Mouse (Mus musculus) myocyte (in vitro differentiated cells): ENCODE results near the gene Gm49320.

ENCODE experiments used
- CEBPB ChIP-seq: IDR thresholded peaks from 2 replicates; pipeline ENCODE4 v1.6.1; 2011; ENCODE audit warnings: mild to moderate bottlenecking, moderate library complexity; ENCODE audit not compliant: poor library complexity, insufficient read depth, severe bottlenecking
- E2F4 ChIP-seq: IDR thresholded peaks from one replicate; pipeline ENCODE4 v1.6.1; 2011; ENCODE audit warnings: mild to moderate bottlenecking, control low read depth, moderate library complexity; ENCODE audit not compliant: insufficient read depth
- MAX ChIP-seq: IDR thresholded peaks from one replicate; pipeline ENCODE4 v1.6.1; 2011; ENCODE audit warnings: low read depth, mild to moderate bottlenecking, control low read depth
- MYOD1 ChIP-seq, 3 experiments: IDR thresholded peaks; one replicate each; pipeline ENCODE4 v1.6.1; 2011; ENCODE audit warnings: control low read depth in 2 of 3, low read depth in 2 of 3, mild to moderate bottlenecking in 2 of 3, moderate library complexity in 1 of 3; ENCODE audit not compliant: insufficient read length in 2 of 3, control insufficient read depth in 1 of 3
- MYOG ChIP-seq, 3 experiments: IDR thresholded peaks; one replicate each; pipeline ENCODE4 v1.6.1; 2011; ENCODE audit warnings: control low read depth in 2 of 3, low read depth in 2 of 3, mild to moderate bottlenecking in 2 of 3; ENCODE audit not compliant: insufficient read length in 2 of 3, control insufficient read depth in 1 of 3, insufficient read depth in 1 of 3
- POLR2A ChIP-seq: IDR thresholded peaks from one replicate; pipeline ENCODE4 v1.6.1; 2011; ENCODE audit warnings: low read depth, mild to moderate bottlenecking, control low read depth, moderate library complexity; ENCODE audit not compliant: insufficient read length
- POLR2AphosphoS2 ChIP-seq: IDR thresholded peaks from one replicate; pipeline ENCODE4 v1.6.1; 2011; ENCODE audit warnings: low read depth, control low read depth; ENCODE audit not compliant: insufficient read length
- REST ChIP-seq: IDR thresholded peaks from one replicate; pipeline ENCODE4 v1.6.1; 2011; ENCODE audit warnings: mild to moderate bottlenecking, control low read depth, moderate library complexity; ENCODE audit not compliant: insufficient read depth, insufficient read length
- SRF ChIP-seq: IDR thresholded peaks from one replicate; pipeline ENCODE4 v1.6.1; 2011; ENCODE audit warnings: low read depth; ENCODE audit not compliant: control insufficient read depth, insufficient read length
- TCF12 ChIP-seq: IDR thresholded peaks from one replicate; pipeline ENCODE4 v1.6.1; 2011; ENCODE audit warnings: mild to moderate bottlenecking, control low read depth; ENCODE audit not compliant: poor library complexity, insufficient read depth, severe bottlenecking
- TCF3 ChIP-seq: IDR thresholded peaks from one replicate; pipeline ENCODE4 v1.6.1; 2011; ENCODE audit warnings: low read depth, control low read depth; ENCODE audit not compliant: insufficient read length
- USF1 ChIP-seq: IDR thresholded peaks from one replicate; pipeline ENCODE4 v1.6.1; 2011; ENCODE audit warnings: low read depth, mild to moderate bottlenecking, control low read depth, moderate library complexity

- TF ChIP-seq MAX (no peak), POLR2A (no peak), USF1 (no peak), TCF12 (no peak), POLR2AphosphoS2 (no peak), MYOD1 (IDR thresholded peaks at IDR 0.05; ENCODE audit: control insufficient read depth in 1 of 3, insufficient read length in 2 of 3, low read depth in 2 of 3) (no peak), SRF (no peak), E2F4 (no peak), MYOG (IDR thresholded peaks at IDR 0.05; ENCODE audit: control insufficient read depth in 1 of 3, insufficient read depth in 1 of 3, insufficient read length in 2 of 3, low read depth in 2 of 3) (no peak), REST (no peak), TCF3 (no peak), CEBPB (no peak)
These were observed 8.9 kb upstream of the Gm49320 start for GRCm38 (mm10) chr8:4229784-4230183.
